Comparison of ENCODE assay signal across 22 mouse cellular contexts in genomic region chr13:91986958-91987357, GRCm38 (mm10).
A peak's percentile ranks its signal among the peaks of the same experiment; 100 is the strongest.
DNase-seq lines count a peak whose midpoint lies in the region; ATAC-seq and TF ChIP-seq lines count a peak whose summit lies in the region.
"Had no signal": no experiment of that assay in that cellular context is flagged by ENCODE, and none has a peak within 500 bp of the region (broad histone marks: within the 10 kb centered on the region; RNA-seq: fewer than 3 reads in every experiment).

No protein-coding gene starts in this region.

- H3K9me3 ChIP-seq in hindbrain, postnatal 0 days (ENCODE audit: low read length), result no peaks in the 10 kb centered on the region
- no peaks in the 10 kb centered on the region for H3K9me3 ChIP-seq in hindbrain, embryonic 10.5 days
- H3K9me3 ChIP-seq in lung, embryonic 14.5 days (ENCODE audit: low read depth, low read length), result no peaks in the 10 kb centered on the region
- no peaks in the 10 kb centered on the region for H3K9me3 ChIP-seq in MEL (replicated peaks; ENCODE audit: insufficient read depth, low read length)
- H3K9me3 ChIP-seq in stomach, postnatal 0 days (ENCODE audit: control insufficient read depth, low read length), result no peaks in the 10 kb centered on the region
- H3K9me3 ChIP-seq: forebrain, embryonic 10.5 days; G1E; hindbrain, embryonic 15.5 days; liver, embryonic 13.5 days; neural tube, embryonic 12.5 days had no signal

- H3K4me2 ChIP-seq in hindbrain, postnatal 0 days (ENCODE audit: low read depth, low read length), result no peak overlapping the region
- no peak overlapping the region for H3K4me2 ChIP-seq in lung, embryonic 14.5 days
- H3K4me2 ChIP-seq in stomach, postnatal 0 days (replicated peaks; ENCODE audit: low read depth), result no peak overlapping the region
- H3K4me2 ChIP-seq: hindbrain, embryonic 15.5 days; liver, embryonic 13.5 days; neural tube, embryonic 12.5 days had no signal

- H3K4me1 ChIP-seq in hindbrain, postnatal 0 days (ENCODE audit: insufficient read depth, low read length), result no peaks in the 10 kb centered on the region
- H3K4me1 ChIP-seq in hindbrain, embryonic 10.5 days (replicated peaks), result 0 out of 2 replicates have a peak, but pooled peaks cover 3% of the 10 kb centered on the region
- no peaks in the 10 kb centered on the region for H3K4me1 ChIP-seq in lung, embryonic 14.5 days (ENCODE audit: insufficient read depth)
- no peaks in the 10 kb centered on the region for H3K4me1 ChIP-seq in MEL (ENCODE audit: control insufficient read depth in 1 of 2, insufficient read depth in 2 of 2, low read length in 2 of 2)
- no peaks in the 10 kb centered on the region for H3K4me1 ChIP-seq in stomach, postnatal 0 days (replicated peaks; ENCODE audit: control insufficient read depth, insufficient read depth)
- H3K4me1 ChIP-seq: liver, embryonic 13.5 days; megakaryocyte, embryonic 14.5 days; neural tube, embryonic 12.5 days had no signal

- 92% methylated on average over 6 of the region's 6 CpGs for WGBS in hindbrain, postnatal 0 days
- 89% methylated on average over 6 of the region's 6 CpGs for WGBS in hindbrain, embryonic 10.5 days
- 86% methylated on average over 6 of the region's 6 CpGs for WGBS in lung, embryonic 14.5 days
- WGBS in stomach, postnatal 0 days, result 92% methylated on average over 6 of the region's 6 CpGs

- no peaks in the 10 kb centered on the region for H3K27me3 ChIP-seq in hindbrain, postnatal 0 days (ENCODE audit: insufficient read depth, low read length)
- H3K27me3 ChIP-seq in hindbrain, embryonic 10.5 days (ENCODE audit: insufficient read depth, poor library complexity, severe bottlenecking), result no peaks in the 10 kb centered on the region
- H3K27me3 ChIP-seq in lung, embryonic 14.5 days (ENCODE audit: insufficient read depth, low read length), result no peaks in the 10 kb centered on the region
- peaks cover 0 to 1% of the 10 kb centered on the region in 2 experiments; a peak in 2 of 4 replicates for H3K27me3 ChIP-seq in MEL (ENCODE audit: control insufficient read depth in 1 of 2, insufficient read depth in 2 of 2, low read length in 2 of 2)
- H3K27me3 ChIP-seq in stomach, postnatal 0 days (ENCODE audit: control insufficient read depth, insufficient read depth, low read length), result no peaks in the 10 kb centered on the region
- H3K27me3 ChIP-seq: hindbrain, embryonic 15.5 days; liver, embryonic 13.5 days; megakaryocyte, embryonic 14.5 days; neural tube, embryonic 12.5 days had no signal

- H3K79me2 ChIP-seq in MEL (ENCODE audit: control insufficient read depth, insufficient read depth, low read length, poor library complexity), result no peaks in the 10 kb centered on the region

- no peak for TF ChIP-seq EP300 in MEL (IDR thresholded peaks at IDR 0.05; ENCODE audit: low read depth in 1 of 2, low read length in 2 of 2)
- no peak for TF ChIP-seq EP300 in stomach, postnatal 0 days (optimal IDR thresholded peaks at IDR 0.05)

- no peak overlapping the region for H3K9ac ChIP-seq in hindbrain, postnatal 0 days (replicated peaks; ENCODE audit: low read length)
- H3K9ac ChIP-seq in lung, embryonic 14.5 days, result no peak overlapping the region
- H3K9ac ChIP-seq in MEL (ENCODE audit: control insufficient read depth, low read depth, low read length, poor library complexity, severe bottlenecking), result no peak overlapping the region
- H3K9ac ChIP-seq in stomach, postnatal 0 days (ENCODE audit: low read length), result no peak overlapping the region
- H3K9ac ChIP-seq: hindbrain, embryonic 15.5 days; liver, embryonic 13.5 days; neural tube, embryonic 12.5 days had no signal

- TF ChIP-seq RAD21 in MEL (IDR thresholded peaks at IDR 0.05; ENCODE audit: low read depth, low read length), result no peak

- no peak for TF ChIP-seq POLR2A in MEL (IDR thresholded peaks at IDR 0.05; ENCODE audit: control insufficient read depth in 1 of 2, insufficient read depth in 1 of 2, low read depth in 1 of 2, low read length in 2 of 2, poor library complexity in 1 of 2)

- H3K4me3 ChIP-seq in hindbrain, postnatal 0 days (ENCODE audit: low read length), result no peak overlapping the region
- H3K4me3 ChIP-seq in hindbrain, embryonic 10.5 days, result no peak overlapping the region
- H3K4me3 ChIP-seq in lung, embryonic 14.5 days (ENCODE audit: low read depth, low read length), result no peak overlapping the region
- no peak overlapping the region for H3K4me3 ChIP-seq in MEL (ENCODE audit: control insufficient read depth in 1 of 2, insufficient read depth in 1 of 2, low read depth in 2 of 2, low read length in 2 of 2)
- H3K4me3 ChIP-seq in stomach, postnatal 0 days (ENCODE audit: low read depth, low read length), result no peak overlapping the region
- H3K4me3 ChIP-seq: forebrain, embryonic 10.5 days; hindbrain, embryonic 15.5 days; liver, embryonic 13.5 days; megakaryocyte, embryonic 14.5 days; neural tube, embryonic 12.5 days had no signal

- peak; percentile 32; the same call in 1 of the 2 replicates for TF ChIP-seq CTCF in hindbrain, postnatal 0 days (IDR thresholded peaks at IDR 0.05; ENCODE audit: low read depth)
- TF ChIP-seq CTCF in lung, embryonic 14.5 days (IDR thresholded peaks at IDR 0.05; ENCODE audit: low read depth), result peak; percentile 10; the same call in 1 of the 2 replicates
- 0 out of 6 replicates have a peak, but pooled peaks of 2 of the 3 experiments have one; percentile 12 to 24 for TF ChIP-seq CTCF in MEL (IDR thresholded peaks at IDR 0.05 in 2 of 3, conservative IDR thresholded peaks at IDR 0.05 in 1 of 3; ENCODE audit: control insufficient read depth in 1 of 3, insufficient read depth in 1 of 3, low read depth in 2 of 3, low read length in 3 of 3, poor library complexity in 1 of 3, severe bottlenecking in 1 of 3)
- TF ChIP-seq CTCF in stomach, postnatal 0 days (IDR thresholded peaks at IDR 0.05; ENCODE audit: low read depth), result peak; percentile 6; the same call in 1 of the 2 replicates

- no peak for DNase-seq in hindbrain, postnatal 0 days (ENCODE audit: low spot score)
- no peak for DNase-seq in hindbrain, embryonic 10.5 days (ENCODE audit: low spot score)
- DNase-seq in lung, embryonic 14.5 days, result no peak
- DNase-seq in lung, postnatal 4 days, result no peak
- no peak for DNase-seq in MEL (ENCODE audit: low read depth, low spot score)
- DNase-seq in stomach, postnatal 0 days (ENCODE audit: low spot score), result no peak
- DNase-seq in retina, postnatal 1 day, result no peak
- DNase-seq: adrenal gland, postnatal 25 days; cerebellum, adult 2 months; gastrocnemius, postnatal 25 days; heart, postnatal 10 days; kidney, adult 18-20 months; kidney, postnatal 25 days; liver, embryonic 13.5 days; lung, postnatal 10 days; right cerebral cortex, postnatal 14 days had no signal

- no peak overlapping the region for H3K27ac ChIP-seq in hindbrain, postnatal 0 days
- H3K27ac ChIP-seq in hindbrain, embryonic 10.5 days, result no peak overlapping the region
- no peak overlapping the region for H3K27ac ChIP-seq in lung, embryonic 14.5 days (ENCODE audit: low read depth)
- H3K27ac ChIP-seq in MEL (ENCODE audit: control insufficient read depth, low read depth, low read length), result no peak overlapping the region
- H3K27ac ChIP-seq in stomach, postnatal 0 days (replicated peaks), result no peak overlapping the region
- H3K27ac ChIP-seq: forebrain, embryonic 10.5 days; hindbrain, embryonic 15.5 days; liver, embryonic 13.5 days; neural tube, embryonic 12.5 days had no signal

- H3K36me3 ChIP-seq in hindbrain, postnatal 0 days (ENCODE audit: insufficient read depth, low read length), result no peaks in the 10 kb centered on the region
- H3K36me3 ChIP-seq in hindbrain, embryonic 10.5 days, result no peaks in the 10 kb centered on the region
- H3K36me3 ChIP-seq in lung, embryonic 14.5 days (ENCODE audit: insufficient read depth), result no peaks in the 10 kb centered on the region
- H3K36me3 ChIP-seq in MEL (ENCODE audit: control insufficient read depth in 1 of 2, insufficient read depth in 2 of 2, low read length in 2 of 2), result no peaks in the 10 kb centered on the region
- no peaks in the 10 kb centered on the region for H3K36me3 ChIP-seq in stomach, postnatal 0 days (ENCODE audit: control insufficient read depth, insufficient read depth, low read length)
- H3K36me3 ChIP-seq: forebrain, embryonic 10.5 days; G1E; hindbrain, embryonic 15.5 days; liver, embryonic 13.5 days; neural tube, embryonic 12.5 days had no signal

- ATAC-seq in hindbrain, postnatal 0 days, result no peak
- ATAC-seq in lung, embryonic 14.5 days (ENCODE audit: insufficient read depth), result no peak
- ATAC-seq in stomach, postnatal 0 days (ENCODE audit: low FRiP score, low TSS enrichment), result no peak
- ATAC-seq: activated CD4-positive, CD25-positive, alpha-beta regulatory T cell, adult 4 months had no signal

TF ChIP-seq in MEL, 35 proteins besides CTCF, POLR2A, EP300 and RAD21:
- no peak for TF ChIP-seq ZMIZ1 (IDR thresholded peaks at IDR 0.05; ENCODE audit: low read depth, low read length)
- no peak for TF ChIP-seq MAX (IDR thresholded peaks at IDR 0.05; ENCODE audit: low read length)
- no peak for TF ChIP-seq GABPA (IDR thresholded peaks at IDR 0.05; ENCODE audit: low read depth, low read length)
- no peak for TF ChIP-seq ZNF384 (IDR thresholded peaks at IDR 0.05; ENCODE audit: low read depth, low read length)
- no peak for TF ChIP-seq POLR2AphosphoS5 (IDR thresholded peaks at IDR 0.05; ENCODE audit: borderline replicate concordance, low read depth, low read length)
- no peak for TF ChIP-seq JUND (IDR thresholded peaks at IDR 0.05; ENCODE audit: low read depth, low read length)
- TF ChIP-seq CHD1 (IDR thresholded peaks at IDR 0.05; ENCODE audit: low read depth, low read length), result no peak
- no peak for TF ChIP-seq MYC (IDR thresholded peaks at IDR 0.05; ENCODE audit: low read depth, low read length)
- TF ChIP-seq ZKSCAN1 (IDR thresholded peaks at IDR 0.05; ENCODE audit: low read depth, low read length), result no peak
